Mouse (Mus musculus): Measurements from ENCODE around the gene Mmadhc. TPM values are rescaled to one million over a fixed set of nuclear protein-coding genes. Genes with fewer than 3 reads are reported as not detected.

Mmadhc gene
- total RNA-seq (2023), result 44.3 TPM

DNA sequence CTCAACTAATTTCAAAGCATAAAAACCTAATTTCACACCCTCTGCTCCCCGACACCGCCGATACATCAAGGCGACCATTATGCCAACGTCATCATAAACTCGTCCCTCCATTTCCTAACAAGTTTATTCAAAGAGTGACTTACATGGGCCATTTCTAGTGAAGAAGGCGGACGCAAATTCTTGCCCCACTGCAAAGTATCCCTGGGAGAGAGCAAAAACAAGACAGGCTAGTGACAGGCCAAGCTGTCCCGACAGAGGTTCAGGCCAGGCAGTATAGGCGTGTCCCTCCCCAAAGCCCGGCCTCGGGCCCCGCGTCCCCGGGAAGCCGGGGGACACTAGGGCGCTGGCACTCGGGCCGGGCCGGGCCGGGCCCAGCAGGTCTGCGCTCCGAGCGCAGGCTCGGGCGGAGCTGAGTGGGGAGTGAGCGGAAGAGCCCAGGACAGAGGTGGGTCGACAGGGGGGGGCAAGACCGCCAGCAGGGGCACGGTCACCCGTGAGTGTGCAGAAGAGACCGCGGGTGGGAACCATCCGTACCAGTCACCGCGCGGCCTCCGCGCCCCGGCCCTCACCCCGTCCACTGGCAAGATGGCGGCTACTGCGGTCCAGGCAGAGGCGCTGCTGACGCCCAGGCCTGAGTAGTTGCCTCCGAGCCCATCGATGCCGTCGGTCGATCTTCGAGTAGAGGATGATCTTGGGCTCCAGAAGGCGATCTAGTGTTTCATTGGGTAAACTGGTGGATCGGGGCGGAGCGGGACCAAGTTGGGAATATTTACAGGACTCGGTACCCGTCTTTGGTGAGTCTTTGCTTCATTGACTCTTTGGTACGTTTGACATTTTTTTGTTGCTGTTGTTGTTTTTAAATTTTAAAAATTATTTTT is at the start of gene Mmadhc:
Mmadhc (minus strand) TSS at position 693 of the 878 bp plus-strand sequence.

Other genes starting within 250 kb of the Mmadhc start
- gene Lypd6, start 230.4 kb downstream of the Mmadhc start, total RNA-seq (2023), result not detected

Measured in CD4-positive naive resting alpha-beta T cell, adult 76 days (primary cell).